ENCODE assay signal across 7 mouse cellular contexts in genomic region chr16:91548996-91549395, GRCm38 (mm10). TPM values are rescaled to one million over a fixed set of nuclear protein-coding genes. Genes with fewer than 3 reads are reported as not detected.
DNase-seq lines count a peak whose midpoint lies in the region; ATAC-seq and TF ChIP-seq lines count a peak whose summit lies in the region.

No protein-coding gene starts in this region.

- H3K4me2 ChIP-seq in limb, embryonic 12.5 days = peak overlapping the region; percentile 37
- peak overlapping the region; percentile 73 for H3K4me2 ChIP-seq in embryonic facial prominence, embryonic 12.5 days (replicated peaks)
- H3K4me2 ChIP-seq in hindbrain, postnatal 0 days (ENCODE audit: low read depth, low read length) = peak overlapping the region; percentile 83
- H3K4me2 ChIP-seq in neural tube, embryonic 12.5 days (replicated peaks) = peak overlapping the region; percentile 76

- WGBS in limb, embryonic 12.5 days = 76% methylated on average over 2 of the region's 2 CpGs
- WGBS in limb, embryonic 10.5 days = 88% methylated on average over 2 of the region's 2 CpGs
- WGBS in embryonic facial prominence, embryonic 12.5 days = 69% methylated on average over 2 of the region's 2 CpGs
- 46% methylated on average over 2 of the region's 2 CpGs for WGBS in hindbrain, postnatal 0 days
- WGBS in neural tube, embryonic 12.5 days = 30% methylated on average over 2 of the region's 2 CpGs

- H3K9ac ChIP-seq in limb, embryonic 12.5 days (replicated peaks) = no peak overlapping the region
- H3K9ac ChIP-seq in embryonic facial prominence, embryonic 12.5 days = no peak overlapping the region
- 0 out of 2 replicates have a peak overlapping the region, but pooled peaks have one; percentile 15 for H3K9ac ChIP-seq in hindbrain, postnatal 0 days (replicated peaks; ENCODE audit: low read length)
- H3K9ac ChIP-seq in neural tube, embryonic 12.5 days = no peak overlapping the region

- H3K27ac ChIP-seq in limb, embryonic 12.5 days = no peak overlapping the region
- H3K27ac ChIP-seq in limb, embryonic 10.5 days = no peak overlapping the region
- no peak overlapping the region for H3K27ac ChIP-seq in embryonic facial prominence, embryonic 12.5 days
- H3K27ac ChIP-seq in hindbrain, postnatal 0 days = no peak overlapping the region
- no peak overlapping the region for H3K27ac ChIP-seq in neural tube, embryonic 12.5 days

- no peak for ATAC-seq in limb, embryonic 12.5 days (ENCODE audit: insufficient number of reproducible peaks, insufficient read depth, low FRiP score, low TSS enrichment, low read depth)
- ATAC-seq in embryonic facial prominence, embryonic 12.5 days (ENCODE audit: insufficient number of reproducible peaks, insufficient read depth, low FRiP score, low TSS enrichment) = no peak
- no peak for ATAC-seq in hindbrain, postnatal 0 days
- ATAC-seq in neural tube, embryonic 12.5 days (ENCODE audit: low FRiP score, low read depth) = no peak

- no peak for TF ChIP-seq CTCF in hindbrain, postnatal 0 days (IDR thresholded peaks at IDR 0.05; ENCODE audit: low read depth)

- peak overlapping the region; percentile 15; the same call in 1 of the 2 replicates for H3K4me3 ChIP-seq in limb, embryonic 12.5 days (replicated peaks)
- no peak overlapping the region for H3K4me3 ChIP-seq in limb, embryonic 10.5 days
- no peak overlapping the region for H3K4me3 ChIP-seq in embryonic facial prominence, embryonic 12.5 days
- H3K4me3 ChIP-seq in hindbrain, postnatal 0 days (ENCODE audit: low read length) = peak overlapping the region; percentile 24
- no peak overlapping the region for H3K4me3 ChIP-seq in neural tube, embryonic 12.5 days

- no peak for DNase-seq in limb, embryonic 10.5 days (ENCODE audit: low spot score)
- DNase-seq in hindbrain, postnatal 0 days (ENCODE audit: low spot score) = no peak
- DNase-seq in urinary bladder, adult 2 months (ENCODE audit: low spot score) = no peak
- DNase-seq in frontal cortex, postnatal 25 days (ENCODE audit: low spot score in 2 of 2) = no peak

- H3K27me3 ChIP-seq in limb, embryonic 12.5 days = no peaks in the 10 kb centered on the region
- 0 out of 2 replicates have a peak, but pooled peaks cover 3% of the 10 kb centered on the region for H3K27me3 ChIP-seq in limb, embryonic 10.5 days (ENCODE audit: low read depth, poor library complexity, severe bottlenecking)
- H3K27me3 ChIP-seq in embryonic facial prominence, embryonic 12.5 days = no peaks in the 10 kb centered on the region
- H3K27me3 ChIP-seq in hindbrain, postnatal 0 days (ENCODE audit: insufficient read depth, low read length) = no peaks in the 10 kb centered on the region
- H3K27me3 ChIP-seq in neural tube, embryonic 12.5 days (replicated peaks) = no peaks in the 10 kb centered on the region

- peaks cover 6% of the 10 kb centered on the region; the same call in 1 of the 2 replicates for H3K36me3 ChIP-seq in limb, embryonic 12.5 days
- peaks cover 7% of the 10 kb centered on the region for H3K36me3 ChIP-seq in limb, embryonic 10.5 days
- no peaks in the 10 kb centered on the region for H3K36me3 ChIP-seq in embryonic facial prominence, embryonic 12.5 days
- no peaks in the 10 kb centered on the region for H3K36me3 ChIP-seq in hindbrain, postnatal 0 days (ENCODE audit: insufficient read depth, low read length)
- H3K36me3 ChIP-seq in neural tube, embryonic 12.5 days = no peaks in the 10 kb centered on the region

- H3K4me1 ChIP-seq in limb, embryonic 12.5 days (replicated peaks) = peaks cover 37% of the 10 kb centered on the region
- peaks cover 62% of the 10 kb centered on the region for H3K4me1 ChIP-seq in limb, embryonic 10.5 days
- peaks cover 28% of the 10 kb centered on the region for H3K4me1 ChIP-seq in embryonic facial prominence, embryonic 12.5 days
- peaks cover 11% of the 10 kb centered on the region for H3K4me1 ChIP-seq in hindbrain, postnatal 0 days (ENCODE audit: insufficient read depth, low read length)
- H3K4me1 ChIP-seq in neural tube, embryonic 12.5 days = peaks cover 31% of the 10 kb centered on the region

- no peaks in the 10 kb centered on the region for H3K9me3 ChIP-seq in limb, embryonic 12.5 days
- no peaks in the 10 kb centered on the region for H3K9me3 ChIP-seq in limb, embryonic 10.5 days (replicated peaks)
- H3K9me3 ChIP-seq in embryonic facial prominence, embryonic 12.5 days = no peaks in the 10 kb centered on the region
- H3K9me3 ChIP-seq in hindbrain, postnatal 0 days (ENCODE audit: low read length) = no peaks in the 10 kb centered on the region
- H3K9me3 ChIP-seq in neural tube, embryonic 12.5 days = no peaks in the 10 kb centered on the region

RNA-seq across cellular contexts. Expression of gene Ifngr2, which starts 2.1 kb away (rescaled TPM):
- polyA plus RNA-seq in limb, embryonic 12.5 days (2016; fragmentation: Nextera tagmentation; extraction: Ambion mirVana) = 44.2 and 45.8 TPM in 2 replicates
- polyA plus RNA-seq in limb, embryonic 10.5 days (2016; fragmentation: Nextera tagmentation; extraction: Ambion mirVana) = 24.1 and 32.9 TPM in 2 replicates
- polyA plus RNA-seq in embryonic facial prominence, embryonic 12.5 days (2016; fragmentation: Nextera tagmentation; extraction: Ambion mirVana) = 47.5 and 48.9 TPM in 2 replicates
- 53.1 and 68.4 TPM in 2 replicates for total RNA-seq in hindbrain, postnatal 0 days (2014; rRNA removed)
- polyA plus RNA-seq in hindbrain, postnatal 0 days (2015; fragmentation: Nextera tagmentation; extraction: Ambion mirVana) = 131 and 140 TPM in 2 replicates
- 46.9 TPM in 2 replicates for polyA plus RNA-seq in neural tube, embryonic 12.5 days (2016; fragmentation: Nextera tagmentation; extraction: Ambion mirVana)
- polyA plus RNA-seq in urinary bladder, adult 2 months (2012; rRNA removed) = 32.1 and 34.3 TPM in 2 replicates

RNA-seq across cellular contexts. Expression of gene Tmem50b, which starts 48.6 kb away (rescaled TPM):
- polyA plus RNA-seq in limb, embryonic 12.5 days (2016; fragmentation: Nextera tagmentation; extraction: Ambion mirVana) = 26.1 and 28.6 TPM in 2 replicates
- 19.8 and 25.7 TPM in 2 replicates for polyA plus RNA-seq in limb, embryonic 10.5 days (2016; fragmentation: Nextera tagmentation; extraction: Ambion mirVana)
- 31.2 and 31.4 TPM in 2 replicates for polyA plus RNA-seq in embryonic facial prominence, embryonic 12.5 days (2016; fragmentation: Nextera tagmentation; extraction: Ambion mirVana)
- 79.6 and 93.3 TPM in 2 replicates for total RNA-seq in hindbrain, postnatal 0 days (2014; rRNA removed)
- polyA plus RNA-seq in hindbrain, postnatal 0 days (2015; fragmentation: Nextera tagmentation; extraction: Ambion mirVana) = 107 and 114 TPM in 2 replicates
- 58.0 and 58.5 TPM in 2 replicates for polyA plus RNA-seq in neural tube, embryonic 12.5 days (2016; fragmentation: Nextera tagmentation; extraction: Ambion mirVana)
- polyA plus RNA-seq in urinary bladder, adult 2 months (2012; rRNA removed) = 78.0 and 80.8 TPM in 2 replicates

Comparison
In these comparisons a context has a peak if more than half of its experiments do, and no peak if none do; other contexts are left out.
1. H3K4me3 ChIP-seq: peak in limb, embryonic 12.5 days (single experiment) and hindbrain, postnatal 0 days (single experiment); none in limb, embryonic 10.5 days (single experiment), embryonic facial prominence, embryonic 12.5 days (single experiment) and neural tube, embryonic 12.5 days (single experiment).
2. Peak in every context shown above with its lines, with median percentiles within 50 percentile points of each other: H3K4me2 ChIP-seq.